ENCODE assay signal across 8 mouse cellular contexts in the genomic region with DNA sequence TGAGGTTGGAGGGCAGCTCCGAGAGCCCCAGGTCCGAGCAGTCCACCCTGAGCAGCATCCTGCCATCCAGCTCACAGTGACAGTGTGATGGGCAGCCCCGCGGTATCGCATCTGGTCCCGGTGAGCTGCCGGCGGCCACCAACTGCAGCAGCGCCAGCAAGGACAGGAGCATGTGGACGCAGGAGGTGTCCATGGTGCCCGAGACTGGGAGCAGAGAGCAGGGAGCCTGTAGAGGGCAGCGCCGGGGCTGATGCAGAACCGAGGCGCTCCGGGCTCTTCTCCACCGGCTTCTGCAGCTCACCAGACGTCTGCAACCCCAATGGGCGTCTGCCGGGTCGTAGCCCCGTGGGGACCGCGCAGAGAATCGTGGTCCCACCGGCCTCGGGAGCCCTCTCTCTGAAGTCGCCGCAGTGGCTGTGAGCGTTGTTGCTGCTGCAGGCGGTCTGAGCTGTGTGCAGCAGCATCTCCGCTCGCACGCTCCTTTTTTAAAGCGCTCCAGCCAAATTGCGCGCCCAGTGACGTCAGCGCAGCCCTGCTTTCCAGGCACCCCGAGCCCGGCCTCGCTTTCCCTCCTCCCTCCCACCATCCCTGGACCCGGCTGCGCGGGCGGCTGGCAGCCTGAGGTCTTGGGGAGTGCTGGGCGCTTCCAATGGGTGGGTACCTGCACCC. TPM values are rescaled to one million over a fixed set of nuclear protein-coding genes. Genes with fewer than 3 reads are reported as not detected.
DNase-seq lines count a peak whose midpoint lies in the region; ATAC-seq and TF ChIP-seq lines count a peak whose summit lies in the region.

A gene (minus strand): TSS at position 480 of the 669 bp plus-strand sequence.

- peak within 1 kb of the TSS; percentile 78 for H3K4me2 ChIP-seq in forebrain, embryonic 11.5 days (ENCODE audit: low read depth, low read length, severe bottlenecking)
- H3K4me2 ChIP-seq in lung, embryonic 16.5 days (ENCODE audit: low read depth, low read length) = peak within 1 kb of the TSS; percentile 98

- TF ChIP-seq POLR2A in ES-Bruce4 (IDR thresholded peaks at IDR 0.05; ENCODE audit: insufficient read depth, low read length) = no peak

- WGBS in forebrain, embryonic 11.5 days = 0% methylated on average over 47 of the region's 47 CpGs
- WGBS in hindbrain, embryonic 10.5 days = under 1% methylated on average over 47 of the region's 47 CpGs
- under 1% methylated on average over 47 of the region's 47 CpGs for WGBS in lung, embryonic 16.5 days

- peak; percentile 18 for TF ChIP-seq CTCF in ES-Bruce4 (IDR thresholded peaks at IDR 0.05; ENCODE audit: low read depth, low read length)

- H3K4me3 ChIP-seq in ES-Bruce4 (ENCODE audit: low read depth, low read length) = peak within 1 kb of the TSS; percentile 67
- H3K4me3 ChIP-seq in forebrain, embryonic 11.5 days (ENCODE audit: low read depth, low read length) = peak within 1 kb of the TSS; percentile 45
- peak within 1 kb of the TSS; percentile 72 for H3K4me3 ChIP-seq in hindbrain, embryonic 10.5 days
- peak within 1 kb of the TSS; percentile 57 for H3K4me3 ChIP-seq in lung, embryonic 16.5 days (ENCODE audit: low read length)

- H3K27me3 ChIP-seq in ES-Bruce4 (ENCODE audit: control insufficient read depth, insufficient read depth, low read length, poor library complexity, severe bottlenecking) = peaks cover 17% of the 10 kb centered on the region
- H3K27me3 ChIP-seq in forebrain, embryonic 11.5 days (ENCODE audit: control insufficient read depth, insufficient read depth, low read length) = peaks cover 63% of the 10 kb centered on the region
- H3K27me3 ChIP-seq in hindbrain, embryonic 10.5 days (ENCODE audit: insufficient read depth, poor library complexity, severe bottlenecking) = peaks cover 78% of the 10 kb centered on the region
- peaks cover 37% of the 10 kb centered on the region for H3K27me3 ChIP-seq in lung, embryonic 16.5 days (ENCODE audit: control insufficient read depth, insufficient read depth, low read depth, low read length)

- peak; percentile 83 for ATAC-seq in forebrain, embryonic 11.5 days (replicated peaks; ENCODE audit: low FRiP score)
- peak; percentile 86 for ATAC-seq in lung, embryonic 16.5 days (ENCODE audit: low read depth)

- no peaks in the 10 kb centered on the region for H3K9me3 ChIP-seq in ES-Bruce4 (replicated peaks; ENCODE audit: control insufficient read depth, insufficient read depth, low read length, poor library complexity, severe bottlenecking)
- H3K9me3 ChIP-seq in forebrain, embryonic 11.5 days (ENCODE audit: control insufficient read depth, low read length) = no peaks in the 10 kb centered on the region
- no peaks in the 10 kb centered on the region for H3K9me3 ChIP-seq in hindbrain, embryonic 10.5 days
- no peaks in the 10 kb centered on the region for H3K9me3 ChIP-seq in lung, embryonic 16.5 days (ENCODE audit: control insufficient read depth, low read length)

- H3K4me1 ChIP-seq in ES-Bruce4 (ENCODE audit: control insufficient read depth, insufficient read depth, low read length) = no peaks in the 10 kb centered on the region
- H3K4me1 ChIP-seq in forebrain, embryonic 11.5 days (replicated peaks; ENCODE audit: control insufficient read depth, insufficient read depth, low read length) = peaks cover 11% of the 10 kb centered on the region
- peaks cover 39% of the 10 kb centered on the region for H3K4me1 ChIP-seq in hindbrain, embryonic 10.5 days (replicated peaks)
- H3K4me1 ChIP-seq in lung, embryonic 16.5 days (replicated peaks; ENCODE audit: control insufficient read depth, insufficient read depth, low read length) = peaks cover 10% of the 10 kb centered on the region

- no peak within 1 kb of the TSS for H3K27ac ChIP-seq in ES-Bruce4 (ENCODE audit: insufficient read depth, low read length)
- no peak within 1 kb of the TSS for H3K27ac ChIP-seq in forebrain, embryonic 11.5 days (ENCODE audit: low read depth, low read length)
- H3K27ac ChIP-seq in hindbrain, embryonic 10.5 days = peak within 1 kb of the TSS; percentile 81
- no peak within 1 kb of the TSS for H3K27ac ChIP-seq in lung, embryonic 16.5 days (ENCODE audit: low read length)

- DNase-seq in brain, adult 2 months (ENCODE audit: low read depth, low spot score) = peak; percentile 87
- peak; percentile 80 for DNase-seq in forebrain, embryonic 11.5 days (ENCODE audit: low spot score)
- peak; percentile 82 for DNase-seq in hindbrain, embryonic 10.5 days (ENCODE audit: low spot score)
- peak; percentile 39 to 44 for DNase-seq in layer of hippocampus, postnatal 14 days (ENCODE audit: low spot score in 2 of 2)
- DNase-seq in retina, embryonic 14.5 days (ENCODE audit: low spot score) = peak; percentile 80
- no peak for DNase-seq in thymus, postnatal 0 days (ENCODE audit: low spot score)

- H3K36me3 ChIP-seq in ES-Bruce4 (ENCODE audit: control insufficient read depth, insufficient read depth, low read length, poor library complexity, severe bottlenecking) = no peaks in the 10 kb centered on the region
- no peaks in the 10 kb centered on the region for H3K36me3 ChIP-seq in forebrain, embryonic 11.5 days (ENCODE audit: control insufficient read depth, insufficient read depth, low read length)
- H3K36me3 ChIP-seq in hindbrain, embryonic 10.5 days = no peaks in the 10 kb centered on the region
- no peaks in the 10 kb centered on the region for H3K36me3 ChIP-seq in lung, embryonic 16.5 days (ENCODE audit: control insufficient read depth, insufficient read depth, low read length)

- no peak for TF ChIP-seq EP300 in ES-Bruce4 (IDR thresholded peaks at IDR 0.05; ENCODE audit: insufficient read depth, low read depth, low read length)

- H3K9ac ChIP-seq in ES-Bruce4 (ENCODE audit: low read depth, poor library complexity, severe bottlenecking) = no peak within 1 kb of the TSS
- peak within 1 kb of the TSS; percentile 3 for H3K9ac ChIP-seq in forebrain, embryonic 11.5 days (ENCODE audit: low read length)
- H3K9ac ChIP-seq in lung, embryonic 16.5 days (ENCODE audit: low read length) = peak within 1 kb of the TSS; percentile 39; the same call in 1 of the 2 replicates

RNA-seq across cellular contexts. Expression of the gene that starts here (rescaled TPM):
- 0.27 TPM in 1 of 2 replicates, not detected in the other for polyA plus RNA-seq in ES-Bruce4 (2011; ENCODE audit: insufficient read depth, insufficient read length, low read depth, missing spikeins)
- polyA plus RNA-seq in forebrain, embryonic 11.5 days (2014; fragmentation: Nextera tagmentation; extraction: Ambion mirVana) = 0.81 and 0.94 TPM in 2 replicates
- 4.0 and 4.8 TPM in 2 replicates for polyA plus RNA-seq in hindbrain, embryonic 10.5 days (2016; fragmentation: Nextera tagmentation; extraction: Ambion mirVana)
- 1 to 10 TPM; 4.5 to 4.7 TPM for total RNA-seq in layer of hippocampus, postnatal 14 days (2021)
- 2.3 and 2.4 TPM in 2 replicates for polyA plus RNA-seq in lung, embryonic 16.5 days (2015; fragmentation: Nextera tagmentation; extraction: Ambion mirVana)
- 0.04 and 0.07 TPM in 2 replicates for polyA plus RNA-seq in thymus, postnatal 0 days (2015; fragmentation: Nextera tagmentation; extraction: Ambion mirVana)

Comparison
In these comparisons a context has a peak if more than half of its experiments do, and no peak if none do; other contexts are left out.
1. Peak in DNase-seq, ATAC-seq, H3K4me3 ChIP-seq, H3K9ac ChIP-seq and H3K4me2 ChIP-seq in forebrain, embryonic 11.5 days; RNA of the gene not detected or under 1 TPM.